Mouse (Mus musculus) thymus, adult 2 months (tissue): Measurements from ENCODE around the gene Fam189a1. TPM values are rescaled to one million over a fixed set of nuclear protein-coding genes. Genes with fewer than 3 reads are reported as not detected.

Experiments used
- DNase-seq: peaks from one replicate; pipeline ENCODE4 v3.0.0; 2021
- H3K27ac ChIP-seq: fragments of 200-500 bp; 2 replicates; pipeline ENCODE4 v1.5.1; 2012; ENCODE audit warnings: low read length, control low read depth; ENCODE audit not compliant: control insufficient read depth, insufficient read depth
- H3K27me3 ChIP-seq: fragments of 200-500 bp; 2 replicates; pipeline ENCODE4 v1.6.1; 2012; ENCODE audit warnings: mild to moderate bottlenecking, low read length, moderate library complexity, mixed read lengths; ENCODE audit not compliant: control insufficient read depth, insufficient read depth
- H3K36me3 ChIP-seq: fragments of 200-500 bp; 2 replicates; pipeline ENCODE4 v1.6.1; 2012; ENCODE audit warnings: mild to moderate bottlenecking, low read length, moderate library complexity; ENCODE audit not compliant: control insufficient read depth, insufficient read depth
- H3K4me1 ChIP-seq: fragments of 200-500 bp; replicated peaks from 2 replicates; pipeline ENCODE4 v1.6.1; 2012; ENCODE audit warnings: low read length; ENCODE audit not compliant: control insufficient read depth, insufficient read depth
- H3K4me3 ChIP-seq: fragments of 200-500 bp; 2 replicates; pipeline ENCODE4 v1.5.1; 2012; ENCODE audit warnings: mild to moderate bottlenecking, low read length, control low read depth, moderate library complexity; ENCODE audit not compliant: control insufficient read depth, insufficient read depth
- CTCF ChIP-seq: fragments of 200-500 bp; IDR thresholded peaks from 2 replicates; pipeline ENCODE4 v1.5.1; 2012; ENCODE audit warnings: mild to moderate bottlenecking, control low read depth, low read length, moderate library complexity, borderline replicate concordance; ENCODE audit not compliant: control insufficient read depth, poor library complexity, insufficient read depth; ENCODE audit errors: extremely low read depth
- POLR2A ChIP-seq: fragments of 200-500 bp; IDR thresholded peaks from 2 replicates; pipeline ENCODE4 v1.6.1; 2012; ENCODE audit warnings: mild to moderate bottlenecking, low read length, control low read depth, moderate library complexity; ENCODE audit not compliant: control insufficient read depth, poor library complexity, insufficient read depth; ENCODE audit errors: extremely low read depth
- WGBS: fragments of 180-500 bp; shearing (Covaris S2); methylation state at CpG from one replicate; pipeline ENCODE4 v1.1.7; 2018; 5-methylcytosine and 5-hydroxymethylcytosine counted together
- polyA plus RNA-seq: library from polyadenylated mRNA; depleted of rRNA; stranded (reverse); fragments of >200 nt; gene quantifications from 2 replicates; pipeline ENCODE4 v1.2.3, GENCODE M21; 2012

The Fam189a1 gene
- polyA plus RNA-seq, 1 experiment, result 1.9 TPM

DNA sequence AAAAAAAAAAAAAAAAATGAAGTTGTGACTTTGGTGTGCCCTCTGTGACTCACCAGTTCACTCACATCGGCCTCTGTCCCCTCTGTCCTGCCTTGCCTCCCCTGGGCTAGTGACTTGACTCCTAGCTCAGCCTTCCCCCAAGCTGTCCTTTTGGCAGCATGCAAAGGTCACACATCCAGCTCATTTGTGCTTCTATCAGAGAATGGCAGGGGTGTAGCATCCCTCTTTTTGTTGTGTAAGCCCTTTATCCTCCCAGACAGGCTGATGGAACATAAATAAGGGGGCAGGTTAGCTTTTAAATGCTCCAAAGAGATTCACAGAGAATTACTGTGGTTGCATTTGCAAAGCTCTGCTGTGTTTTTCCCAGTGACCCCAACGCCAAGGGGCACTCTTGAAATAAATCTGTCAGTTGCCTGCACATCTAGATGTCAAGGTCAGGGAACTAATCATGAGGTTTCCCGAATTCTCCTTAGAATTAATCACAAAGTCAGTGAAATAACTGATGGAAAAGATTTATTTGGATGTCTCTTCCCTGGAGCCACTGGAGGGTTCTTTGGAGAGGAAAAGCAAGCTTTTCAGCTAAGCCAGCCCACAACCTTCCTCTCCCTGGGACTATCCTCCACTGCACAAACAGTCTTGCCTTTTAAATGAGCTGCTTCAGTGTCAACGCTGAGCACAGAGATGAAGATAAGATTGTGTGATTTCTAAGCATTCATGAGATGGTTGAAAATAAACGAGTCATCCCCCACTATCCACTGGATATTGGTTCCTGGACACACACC, 326.0 kb downstream of the Fam189a1 start:
- WGBS, result 60% methylated on average over 5 of the region's 5 CpGs
- TF ChIP-seq POLR2A (no peak), CTCF (no peak)
- Histone ChIP-seq H3K4me1 (no peaks in the 10 kb centered on the region), H3K4me3 (no peak overlapping the region), H3K27me3 (no peaks in the 10 kb centered on the region), H3K27ac (no peak overlapping the region), H3K36me3 (no peaks in the 10 kb centered on the region)
- DNase-seq, result no peak

DNA sequence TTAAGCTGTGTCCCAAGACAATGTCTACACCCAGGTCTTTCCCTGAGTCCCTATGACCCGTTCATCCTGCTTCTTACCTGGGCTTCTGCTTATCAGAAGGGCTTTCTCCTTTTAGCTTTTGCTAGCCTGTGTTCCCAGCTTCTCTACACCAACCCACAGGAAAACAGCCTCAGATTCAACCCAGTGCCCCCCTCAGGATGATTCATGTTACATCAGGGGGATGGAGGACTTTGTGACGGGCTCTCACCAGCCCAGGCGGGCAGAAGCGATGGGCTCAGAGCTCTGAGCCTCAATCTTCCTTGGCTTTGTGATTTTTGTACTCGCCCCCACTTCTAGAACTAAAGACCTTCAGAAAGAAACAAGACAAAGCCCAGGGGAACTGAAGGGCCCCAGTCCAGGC, 335.3 kb downstream of the Fam189a1 start:
- WGBS, result 93% methylated on average over 5 of the region's 5 CpGs
- Histone ChIP-seq H3K36me3 (no peaks in the 10 kb centered on the region), H3K27me3 (no peaks in the 10 kb centered on the region), H3K4me3 (no peak overlapping the region), H3K4me1 (no peaks in the 10 kb centered on the region), H3K27ac (no peak overlapping the region)
- DNase-seq, result no peak
- no peak for TF ChIP-seq POLR2A
- no peak for TF ChIP-seq CTCF

DNA sequence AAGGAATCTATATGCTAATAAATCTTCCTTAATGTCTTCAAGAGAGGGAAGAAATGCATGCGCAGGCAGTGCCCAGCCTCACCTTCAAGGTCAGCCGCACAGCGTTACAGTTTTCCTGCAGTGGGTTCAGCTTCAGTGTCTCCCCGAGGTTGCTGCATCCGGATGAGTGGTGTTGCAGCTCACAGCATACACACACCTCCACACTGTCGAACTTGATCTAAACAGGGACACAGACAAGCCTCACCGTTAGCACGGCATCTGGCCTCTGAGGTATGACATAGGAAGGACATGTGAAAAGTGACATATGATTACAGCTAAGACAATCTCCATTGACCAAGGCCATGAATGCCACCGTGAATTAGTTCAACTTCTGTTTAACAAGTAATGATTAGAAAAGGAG, 336.7 kb downstream of the Fam189a1 start:
- no peak overlapping the region for H3K4me3 ChIP-seq
- H3K27ac ChIP-seq, result no peak overlapping the region
- no peaks in the 10 kb centered on the region for H3K4me1 ChIP-seq
- H3K36me3 ChIP-seq, result no peaks in the 10 kb centered on the region
- H3K27me3 ChIP-seq, result no peaks in the 10 kb centered on the region
- DNase-seq, result no peak
- TF ChIP-seq POLR2A (no peak), CTCF (no peak)
- 93% methylated on average over 9 of the region's 9 CpGs for WGBS

DNA sequence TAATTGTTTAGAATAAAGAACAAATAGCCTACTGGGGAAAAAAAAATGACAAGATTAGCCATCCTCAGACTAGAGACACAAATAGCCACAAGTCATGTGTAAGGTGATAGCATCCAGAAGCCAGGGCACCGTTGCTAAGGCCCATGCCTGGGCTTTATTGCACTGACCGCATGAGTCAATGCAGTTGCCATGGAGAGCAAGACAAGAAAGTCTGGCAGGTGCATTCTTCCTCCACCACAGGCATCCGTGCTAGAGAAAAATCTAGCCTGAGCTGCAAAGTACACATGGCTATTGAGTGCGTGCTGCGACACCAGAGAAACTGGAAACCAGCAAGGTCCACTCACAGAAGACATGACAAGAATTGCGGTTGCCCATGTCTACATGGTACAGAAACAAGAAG, 347.5 kb downstream of the Fam189a1 start:
- Histone ChIP-seq H3K36me3 (no peaks in the 10 kb centered on the region), H3K27ac (no peak overlapping the region), H3K4me3 (no peak overlapping the region), H3K27me3 (no peaks in the 10 kb centered on the region), H3K4me1 (no peaks in the 10 kb centered on the region)
- TF ChIP-seq CTCF (no peak), POLR2A (no peak)
- DNase-seq, result no peak
- 92% methylated on average over 6 of the region's 6 CpGs for WGBS

DNA sequence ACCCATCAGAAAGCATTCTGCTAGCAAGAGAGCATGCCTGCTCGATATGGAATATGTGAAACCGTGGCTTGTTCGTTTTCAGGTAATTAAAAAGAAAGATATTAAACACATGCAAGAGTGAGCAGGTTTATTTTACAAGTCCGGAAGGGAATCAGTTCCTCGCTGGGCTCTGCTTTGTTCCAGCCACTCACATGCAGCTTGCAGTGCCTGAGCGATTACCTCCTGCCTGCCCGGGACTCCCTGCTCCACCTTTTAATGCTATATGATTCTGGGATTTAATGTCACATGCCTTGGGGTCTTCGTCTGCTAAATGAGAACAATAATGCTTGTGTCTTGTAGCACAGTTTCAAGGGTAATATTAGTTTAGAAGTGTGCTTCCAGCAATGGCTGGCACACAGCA, 351.3 kb downstream of the Fam189a1 start:
- no peaks in the 10 kb centered on the region for H3K4me1 ChIP-seq
- H3K27me3 ChIP-seq, result no peaks in the 10 kb centered on the region
- H3K27ac ChIP-seq, result no peak overlapping the region
- DNase-seq, result no peak
- H3K4me3 ChIP-seq, result no peak overlapping the region
- no peaks in the 10 kb centered on the region for H3K36me3 ChIP-seq
- 89% methylated on average over 8 of the region's 8 CpGs for WGBS
- TF ChIP-seq CTCF (no peak), POLR2A (no peak)

DNA sequence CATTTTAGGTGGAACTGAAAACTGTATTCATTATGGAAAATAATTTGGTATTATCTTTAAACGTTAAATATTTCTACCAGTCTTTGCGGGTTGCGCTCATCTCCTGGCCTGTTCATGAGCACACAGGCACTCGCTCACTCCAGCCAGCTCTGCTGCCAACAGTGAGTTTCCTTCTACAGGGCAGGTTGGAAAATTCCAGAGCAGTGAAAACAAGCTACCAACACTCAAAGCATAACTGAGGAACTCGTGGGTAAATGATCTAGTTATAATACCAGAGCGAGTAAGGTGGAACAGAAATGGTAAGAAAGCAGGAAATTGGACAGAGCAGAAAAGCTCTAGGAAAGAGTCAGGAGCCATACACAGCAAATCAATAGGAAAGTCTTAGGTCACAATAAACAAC, 360.8 kb downstream of the Fam189a1 start:
- Histone ChIP-seq H3K27ac (no peak overlapping the region), H3K36me3 (no peaks in the 10 kb centered on the region), H3K4me1 (no peaks in the 10 kb centered on the region), H3K4me3 (no peak overlapping the region), H3K27me3 (no peaks in the 10 kb centered on the region)
- 82% methylated on average over 6 of the region's 6 CpGs for WGBS
- DNase-seq, result no peak
- TF ChIP-seq POLR2A, result no peak
- TF ChIP-seq CTCF, result no peak
